Mouse (Mus musculus) ovary, adult 10 weeks (tissue): Measurements from ENCODE around the gene Vcan. TPM values are rescaled to one million over a fixed set of nuclear protein-coding genes. Genes with fewer than 3 reads are reported as not detected.

ENCODE experiments used
- polyA plus RNA-seq: library from polyadenylated mRNA; stranded (reverse); fragments of 350-450 nt; fragmentation: Illumina TruSeq; extraction: RNeasy Lipid Tissue Mini Kit (QIAGEN cat#74804); gene quantifications from one replicate; pipeline ENCODE4 v1.2.3, GENCODE M21; 2014

The Vcan gene
- polyA plus RNA-seq, result 106 TPM

GRCm38 (mm10) chr13:89741766-89742685 lies at the start of gene Vcan:
Gene Vcan, minus strand, starts transcription at chr13:89742509.

Other genes starting within 250 kb of the Vcan start
- 2.2 TPM for gene Hapln1, start 202.7 kb downstream of the Vcan start, polyA plus RNA-seq